10 mouse cellular contexts compared by ENCODE assay signal in genomic region chr11:116954231-116955118, GRCm38 (mm10). TPM values are rescaled to one million over a fixed set of nuclear protein-coding genes. Genes with fewer than 3 reads are reported as not detected.
DNase-seq lines count a peak whose midpoint lies in the region; ATAC-seq lines count a peak whose summit lies in the region.
"Had no signal": no experiment of that assay in that cellular context is flagged by ENCODE, and none has a peak within 500 bp of the region (broad histone marks: within the 10 kb centered on the region; RNA-seq: fewer than 3 reads in every experiment).

No protein-coding gene starts in this region.

- DNase-seq in forebrain, embryonic 11.5 days (ENCODE audit: low spot score): no peak
- peak; percentile 60 to 63 for DNase-seq in right cerebral cortex, adult 2 months (ENCODE audit: low spot score in 2 of 2)
- no peak for DNase-seq in right cerebral cortex, postnatal 4 days
- peak; percentile 36 to 65 for DNase-seq in left cerebral cortex, adult 8-10 months (ENCODE audit: low spot score in 2 of 2)
- no peak for DNase-seq in B cell, adult 2 months
- DNase-seq in thymus, postnatal 10 days (ENCODE audit: low spot score in 2 of 2): no peak
- DNase-seq in adrenal gland, adult (ENCODE audit: inconsistent age in 2 of 2, low spot score in 1 of 2): no peak
- DNase-seq: kidney, adult 11 months had no signal

- 84% methylated on average over 23 of the region's 23 CpGs for WGBS in forebrain, embryonic 12.5 days
- WGBS in forebrain, embryonic 11.5 days: 90% methylated on average over 23 of the region's 23 CpGs

- no peaks in the 10 kb centered on the region for H3K4me1 ChIP-seq in forebrain, embryonic 12.5 days
- H3K4me1 ChIP-seq in forebrain, embryonic 11.5 days (replicated peaks; ENCODE audit: control insufficient read depth, insufficient read depth, low read length): no peaks in the 10 kb centered on the region
- H3K4me1 ChIP-seq: embryonic facial prominence, embryonic 12.5 days had no signal

- no peak overlapping the region for H3K9ac ChIP-seq in forebrain, embryonic 12.5 days
- H3K9ac ChIP-seq in forebrain, embryonic 11.5 days (ENCODE audit: low read length): no peak overlapping the region
- H3K9ac ChIP-seq: embryonic facial prominence, embryonic 12.5 days had no signal

- H3K9me3 ChIP-seq in forebrain, embryonic 12.5 days: no peaks in the 10 kb centered on the region
- H3K9me3 ChIP-seq in forebrain, embryonic 11.5 days (ENCODE audit: control insufficient read depth, low read length): no peaks in the 10 kb centered on the region
- H3K9me3 ChIP-seq: embryonic facial prominence, embryonic 12.5 days had no signal

- H3K27me3 ChIP-seq in forebrain, embryonic 12.5 days: no peaks in the 10 kb centered on the region
- H3K27me3 ChIP-seq in forebrain, embryonic 11.5 days (ENCODE audit: control insufficient read depth, insufficient read depth, low read length): no peaks in the 10 kb centered on the region
- H3K27me3 ChIP-seq: embryonic facial prominence, embryonic 12.5 days had no signal

- H3K4me2 ChIP-seq in forebrain, embryonic 12.5 days: no peak overlapping the region
- no peak overlapping the region for H3K4me2 ChIP-seq in forebrain, embryonic 11.5 days (ENCODE audit: low read depth, low read length, severe bottlenecking)
- H3K4me2 ChIP-seq: embryonic facial prominence, embryonic 12.5 days had no signal

- peaks cover 76% of the 10 kb centered on the region for H3K36me3 ChIP-seq in forebrain, embryonic 12.5 days (replicated peaks)
- H3K36me3 ChIP-seq in forebrain, embryonic 11.5 days (ENCODE audit: control insufficient read depth, insufficient read depth, low read length): no peaks in the 10 kb centered on the region
- H3K36me3 ChIP-seq: embryonic facial prominence, embryonic 12.5 days had no signal

- no peak overlapping the region for H3K4me3 ChIP-seq in forebrain, embryonic 12.5 days (replicated peaks)
- H3K4me3 ChIP-seq in forebrain, embryonic 11.5 days (ENCODE audit: low read depth, low read length): no peak overlapping the region
- H3K4me3 ChIP-seq: embryonic facial prominence, embryonic 12.5 days had no signal

- peak overlapping the region; percentile 59 for H3K27ac ChIP-seq in forebrain, embryonic 12.5 days
- no peak overlapping the region for H3K27ac ChIP-seq in forebrain, embryonic 11.5 days (ENCODE audit: low read depth, low read length)
- H3K27ac ChIP-seq: embryonic facial prominence, embryonic 12.5 days had no signal

- ATAC-seq in forebrain, embryonic 12.5 days (ENCODE audit: low FRiP score): no peak
- ATAC-seq in forebrain, embryonic 11.5 days (replicated peaks; ENCODE audit: low FRiP score): no peak

RNA-seq across cellular contexts. Expression of gene Mgat5b, which starts 35.8 kb away (rescaled TPM):
- 17.8 and 19.0 TPM in 2 replicates for polyA plus RNA-seq in forebrain, embryonic 12.5 days (2016; fragmentation: Nextera tagmentation; extraction: Ambion mirVana)
- 9.3 and 11.8 TPM in 2 replicates for polyA plus RNA-seq in forebrain, embryonic 11.5 days (2014; fragmentation: Nextera tagmentation; extraction: Ambion mirVana)
- 10 to 100 TPM; 70.0 to 82.4 (median 74.9) TPM for total RNA-seq in left cerebral cortex, adult 8-10 months (2022)

Comparison
In these comparisons a context has a peak if more than half of its experiments do, and no peak if none do; other contexts are left out.
1. DNase-seq: peak in right cerebral cortex, adult 2 months (2 of 2) and left cerebral cortex, adult 8-10 months (2 of 2); none in forebrain, embryonic 11.5 days (single experiment), right cerebral cortex, postnatal 4 days (single experiment), B cell, adult 2 months (0 of 2), thymus, postnatal 10 days (0 of 2) and adrenal gland, adult (0 of 2).